Mouse (Mus musculus) frontal cortex, postnatal 36 days (tissue): ENCODE measurements around the gene Tchp.

Experiments used
- DNase-seq, 2 experiments: peaks; one replicate each; pipeline ENCODE4 v3.0.0; 2022; ENCODE audit warnings: low spot score in 2 of 2

Gene Tchp

DNA sequence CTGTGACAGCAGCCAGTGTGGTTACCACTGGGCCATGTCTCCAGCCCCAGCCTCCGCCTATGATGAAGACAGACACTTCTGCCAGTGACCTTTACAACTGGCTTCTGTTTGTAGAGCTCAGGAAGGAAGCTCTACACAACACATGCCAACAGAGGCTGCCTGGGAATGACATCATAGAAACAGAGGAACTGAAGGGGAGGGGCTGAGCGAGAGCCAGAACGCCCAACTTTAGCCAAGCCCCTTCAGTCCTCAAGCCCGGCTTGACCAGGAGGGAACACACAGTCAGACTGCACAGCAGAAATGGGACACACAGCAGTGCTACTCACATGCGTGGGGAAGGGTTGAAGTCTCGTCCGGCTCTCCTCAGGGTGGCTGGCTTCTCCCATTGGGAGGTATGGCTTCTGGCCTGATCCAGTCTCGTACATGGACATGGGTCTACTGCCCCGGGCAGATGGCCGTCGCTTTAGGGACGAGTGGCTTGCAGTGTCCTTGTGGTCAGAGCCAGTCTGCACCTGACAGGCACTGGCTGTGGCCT is 31.2 kb downstream of the Tchp start:
- DNase-seq = no peak

DNA sequence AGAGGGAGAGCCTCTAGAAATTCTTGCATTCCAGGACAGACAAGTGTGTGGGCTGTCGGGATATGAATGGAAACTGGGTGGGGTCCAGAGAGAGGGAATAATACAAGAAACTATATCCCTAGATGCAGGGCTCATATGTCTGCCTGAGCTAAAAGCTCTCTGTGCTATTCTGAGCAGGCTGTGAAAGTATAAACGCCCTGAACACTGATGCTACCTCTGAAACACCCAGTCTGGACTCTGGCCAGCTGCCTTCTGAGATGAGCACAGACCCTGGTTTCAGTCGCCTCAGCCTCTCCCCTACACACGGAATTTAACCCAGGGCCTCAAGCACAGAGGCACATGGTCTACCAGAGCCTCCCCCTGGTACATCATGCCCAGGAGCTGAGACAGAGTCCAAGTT is 33.0 kb downstream of the Tchp start:
- DNase-seq = no peak

DNA sequence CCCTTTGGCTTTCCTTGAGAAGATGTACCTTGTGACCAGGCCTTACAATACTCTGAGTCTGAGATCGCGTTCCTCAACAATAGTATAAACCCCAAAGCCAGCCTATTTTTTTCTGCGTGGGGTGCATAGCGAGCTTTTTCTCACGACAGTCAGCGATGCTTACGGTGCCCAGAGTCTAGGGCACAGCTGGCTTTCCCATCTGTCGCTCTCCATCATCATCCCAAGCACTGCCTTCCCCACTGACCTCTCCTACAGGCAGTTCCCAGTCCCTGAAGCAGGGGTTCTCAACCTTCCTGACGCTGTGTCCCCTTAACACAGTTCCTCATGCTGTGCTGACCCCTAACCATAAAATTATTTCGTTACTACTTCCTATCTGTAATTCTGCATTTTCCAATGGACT is 35.0 kb downstream of the Tchp start:
- no peak for DNase-seq

DNA sequence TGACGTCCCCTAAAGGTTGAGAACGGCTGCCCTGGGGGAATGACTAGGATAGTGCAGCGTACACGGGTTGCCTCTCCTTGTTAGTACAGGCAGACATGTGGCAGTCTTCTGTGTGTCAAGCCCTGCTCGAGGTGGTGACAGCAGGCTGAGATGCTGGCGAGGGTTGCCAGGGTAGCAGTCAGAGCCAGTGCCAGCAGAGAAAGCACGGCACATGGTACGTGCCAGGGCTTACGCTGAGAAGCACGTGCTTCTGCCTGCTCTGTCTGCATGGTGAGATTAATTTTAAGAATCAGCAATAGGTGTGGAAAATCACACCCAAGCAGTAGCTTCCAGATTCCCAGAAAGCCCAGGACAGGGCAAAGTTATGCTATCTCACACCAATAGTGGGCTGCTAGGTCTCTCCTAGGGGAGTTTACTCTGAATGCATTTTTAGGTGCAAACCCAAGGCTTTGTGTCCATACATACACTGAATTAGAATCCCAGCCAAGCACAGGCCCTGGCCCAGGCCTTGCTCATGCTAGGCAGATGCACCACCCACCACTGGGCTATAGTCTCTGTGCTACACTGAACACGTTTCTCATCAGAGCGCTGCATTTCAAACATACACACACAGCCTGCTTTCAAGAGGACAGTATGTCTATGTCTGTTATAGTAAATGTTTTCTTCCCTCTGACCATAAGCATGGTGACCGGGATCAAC is 35.6 kb downstream of the Tchp start:
- peak in 1 of 2 experiments; percentile 50 for DNase-seq

DNA sequence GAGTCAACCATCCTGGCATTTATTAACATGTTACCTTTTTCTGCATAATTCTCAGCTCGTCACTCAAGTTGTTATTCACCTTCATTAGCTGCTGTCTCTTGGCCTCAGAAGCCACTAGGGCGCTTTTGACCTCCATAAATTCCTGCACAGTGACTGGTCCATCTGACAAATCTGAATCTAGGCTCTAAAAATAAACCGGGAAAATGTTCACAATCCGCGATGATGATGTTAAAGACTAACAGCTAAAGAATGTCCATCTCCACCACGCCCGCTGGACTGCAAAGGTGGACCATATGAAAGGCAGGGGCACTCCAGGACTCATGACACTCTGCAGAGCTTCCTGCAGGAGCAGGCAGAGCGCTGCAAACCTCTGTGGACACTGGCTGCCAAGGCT is 36.1 kb downstream of the Tchp start:
- no peak for DNase-seq

DNA sequence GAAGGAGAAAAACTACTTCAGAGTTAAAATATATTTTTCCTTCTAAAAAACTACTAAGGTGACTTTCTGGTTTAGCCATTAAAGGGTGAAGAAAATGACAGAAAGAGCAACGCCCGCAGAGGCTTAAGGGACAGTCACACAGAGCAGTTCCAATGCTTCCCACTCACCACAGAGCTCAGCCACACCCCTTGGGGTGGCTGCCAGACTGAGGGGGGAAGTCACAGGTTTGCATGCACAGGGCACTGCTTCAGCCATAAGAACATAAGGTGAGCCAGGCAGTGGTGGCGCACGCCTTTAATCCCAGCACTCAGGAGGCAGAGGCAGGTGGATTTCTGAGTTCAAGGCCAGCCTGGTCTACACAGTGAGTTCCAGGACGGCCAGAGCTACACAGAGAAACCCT is 38.0 kb downstream of the Tchp start:
- no peak for DNase-seq

DNA sequence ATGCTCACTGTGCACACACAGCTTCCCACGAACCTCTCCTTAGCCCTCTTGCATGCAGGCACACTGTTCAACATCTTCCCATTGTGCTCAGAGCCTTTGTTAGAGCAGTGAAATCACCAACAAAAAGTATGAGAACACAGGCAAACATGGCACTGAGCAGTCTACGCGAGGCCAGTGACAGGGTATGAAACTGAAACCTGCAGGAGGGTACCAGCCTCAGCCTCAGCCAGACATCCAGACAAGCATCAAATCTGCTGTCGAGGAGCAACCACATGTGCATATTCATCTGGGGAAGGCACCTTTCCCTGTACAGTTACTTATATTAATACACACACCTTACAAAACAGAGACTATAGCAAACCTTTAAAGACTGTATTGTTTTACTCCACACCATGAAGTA is 39.3 kb downstream of the Tchp start:
- DNase-seq = no peak

DNA sequence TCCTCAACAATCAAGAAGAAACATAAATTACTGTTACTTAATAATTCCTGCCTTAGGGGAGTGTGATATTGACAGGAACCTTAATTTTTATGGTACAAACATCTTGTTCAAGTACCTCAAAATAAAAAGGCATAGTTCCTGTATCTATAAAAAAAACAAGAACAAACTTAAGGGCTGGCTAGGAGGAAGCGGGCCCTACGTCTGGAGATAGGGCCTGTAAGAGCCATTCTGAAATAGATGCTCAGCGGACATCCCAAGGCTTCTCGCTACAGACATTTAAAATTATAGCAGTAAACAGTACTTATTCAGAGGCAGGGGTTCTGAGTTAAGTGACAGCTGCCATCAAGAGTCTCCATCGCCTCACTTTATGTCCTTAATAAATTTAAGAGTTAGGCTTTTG is 40.0 kb downstream of the Tchp start:
- no peak for DNase-seq

DNA sequence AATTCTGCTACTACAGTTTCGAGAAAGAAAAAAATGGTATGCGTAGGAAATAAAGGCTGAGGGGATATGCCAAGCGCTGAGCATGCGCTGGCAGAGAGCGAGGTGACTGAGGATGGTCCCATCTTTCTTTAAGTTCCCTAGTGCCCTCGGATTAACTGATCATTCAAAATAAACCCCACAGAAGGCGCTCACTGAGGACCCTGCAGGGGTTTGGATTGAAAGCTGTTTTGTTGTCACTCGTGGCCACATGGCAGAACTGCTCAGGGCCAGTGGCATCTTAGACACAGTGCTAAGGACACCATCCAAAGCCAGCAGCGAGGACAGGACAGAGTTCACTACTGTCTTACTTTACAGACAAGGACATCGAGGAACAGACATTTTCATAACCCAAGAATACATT is 42.8 kb downstream of the Tchp start:
- no peak for DNase-seq

DNA sequence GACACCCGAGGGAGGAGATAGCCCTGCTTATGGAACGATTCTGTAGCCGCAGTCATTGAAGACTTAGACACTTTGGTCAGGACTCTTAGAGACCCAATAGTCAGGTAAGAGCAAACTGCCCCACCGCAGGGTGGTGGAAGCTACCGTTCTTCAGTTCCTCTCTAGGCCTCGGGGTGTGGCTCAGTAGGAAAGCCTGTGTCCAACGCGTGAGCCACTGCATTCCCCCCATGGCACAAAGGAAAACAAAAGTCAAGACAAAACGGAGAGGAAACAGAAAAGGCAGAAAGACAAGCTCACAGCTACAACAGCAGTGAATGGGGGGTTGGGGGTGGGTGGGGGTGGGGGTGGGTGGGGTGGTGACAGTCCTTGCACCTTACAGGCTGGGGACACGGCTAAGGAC is 44.8 kb downstream of the Tchp start:
- no peak for DNase-seq

DNA sequence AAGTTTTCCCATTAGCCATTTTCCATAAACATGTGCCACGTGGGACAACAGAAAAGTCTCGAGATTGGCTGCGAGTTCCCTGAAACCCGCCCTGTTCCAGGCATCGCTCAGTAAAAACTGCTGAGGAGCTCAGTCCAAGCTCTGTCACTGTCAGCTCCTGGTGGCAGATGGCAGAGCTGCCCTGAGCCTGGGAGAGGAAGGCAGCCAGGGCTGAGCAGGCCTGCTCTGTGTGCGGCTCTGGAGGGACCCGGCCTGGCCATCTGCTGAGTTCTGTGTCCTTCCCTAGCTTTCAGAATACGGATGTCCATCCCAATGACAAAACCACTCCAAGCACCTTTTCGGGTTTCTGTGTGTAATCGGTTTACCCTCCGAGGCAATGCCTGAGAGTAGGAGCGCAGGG is 45.8 kb downstream of the Tchp start:
- no peak for DNase-seq

DNA sequence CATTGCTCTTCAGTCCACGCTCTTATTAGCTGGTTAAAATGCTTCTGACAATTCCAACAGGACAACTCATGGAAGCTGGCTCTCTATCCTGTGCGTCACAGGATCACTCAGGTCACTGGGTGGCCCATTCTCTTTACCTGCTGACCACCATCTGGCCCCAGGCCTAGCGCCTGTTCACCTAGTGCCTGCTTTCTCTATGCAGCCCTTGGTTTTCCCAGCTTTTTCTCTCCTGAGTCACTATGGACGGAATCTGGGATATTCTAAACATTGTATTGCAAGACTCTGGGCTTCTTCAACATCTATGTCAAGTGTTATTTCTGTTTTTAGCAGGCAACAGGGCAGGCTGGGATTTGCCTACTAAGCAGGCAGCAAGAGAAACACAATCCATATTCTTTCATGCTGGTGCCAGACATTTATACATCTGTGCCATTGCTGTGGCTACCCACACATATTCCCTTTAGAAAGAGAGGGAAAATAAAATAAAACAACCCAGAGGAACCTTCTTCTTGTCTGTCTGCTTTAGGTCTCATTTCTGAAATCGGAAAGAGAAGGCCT is 52.1 kb downstream of the Tchp start:
- DNase-seq = no peak

DNA sequence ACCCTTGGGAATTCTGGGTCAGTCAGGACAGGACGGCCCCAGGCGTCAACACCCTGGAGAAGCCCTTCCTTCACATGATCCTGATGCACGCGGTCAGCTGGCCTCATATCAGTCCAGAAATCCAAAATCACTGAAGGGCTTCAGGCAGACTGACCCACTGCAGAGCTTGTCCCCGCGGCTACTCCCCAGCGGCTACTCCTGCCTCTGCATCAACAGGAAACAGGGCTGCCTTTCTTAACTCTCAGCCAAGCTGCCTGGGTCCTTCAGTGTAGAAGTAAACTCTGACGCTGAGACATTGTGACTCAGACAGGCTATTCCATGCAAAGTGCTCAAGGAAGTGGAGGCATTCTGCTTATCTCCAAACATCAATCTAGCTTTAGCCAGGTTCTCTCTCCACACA is 54.4 kb downstream of the Tchp start:
- DNase-seq = no peak

DNA sequence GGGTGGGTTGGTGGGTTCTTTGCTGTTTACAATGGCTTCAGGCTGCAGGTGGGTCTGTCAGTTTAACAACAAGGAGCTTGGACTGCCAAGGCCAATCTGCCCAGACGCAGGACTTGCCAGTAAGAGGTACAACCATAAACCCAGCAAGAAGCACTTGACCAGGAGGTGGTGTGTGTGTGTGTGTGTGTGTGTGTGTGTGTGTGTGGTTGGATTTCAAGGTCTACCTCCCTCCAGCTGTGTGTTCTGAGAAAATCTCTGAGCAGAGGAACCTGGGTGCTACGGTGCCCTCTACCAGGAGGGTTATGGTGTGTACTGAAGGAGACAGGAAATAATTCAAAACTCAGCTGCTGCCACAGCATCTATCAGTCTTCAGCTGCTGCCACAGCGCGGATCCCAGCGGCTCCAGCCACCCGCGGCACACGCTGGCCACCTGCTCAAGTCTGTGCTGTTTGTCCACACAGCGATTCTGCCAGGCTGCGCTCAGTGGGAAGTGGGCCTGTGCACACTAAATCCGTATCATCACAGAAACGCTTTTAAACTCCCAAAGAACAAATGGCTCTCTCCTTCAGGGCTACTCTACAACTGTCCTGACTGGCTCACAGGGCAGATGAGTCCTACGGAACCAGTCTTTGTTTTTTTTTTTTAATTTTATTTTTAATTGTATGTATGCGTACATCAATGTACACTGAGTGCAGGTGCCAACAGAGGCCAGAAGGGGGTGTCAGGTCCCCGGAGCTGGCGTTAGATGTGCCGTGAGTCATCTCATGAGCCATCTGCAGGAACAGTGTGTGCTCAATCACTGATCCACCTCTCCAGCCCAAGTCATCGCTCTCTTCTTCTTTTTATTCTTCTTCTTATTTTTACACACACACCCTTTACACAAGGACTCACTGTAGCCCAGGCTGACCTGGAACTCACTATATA is 57.5 kb downstream of the Tchp start:
- DNase-seq = no peak

DNA sequence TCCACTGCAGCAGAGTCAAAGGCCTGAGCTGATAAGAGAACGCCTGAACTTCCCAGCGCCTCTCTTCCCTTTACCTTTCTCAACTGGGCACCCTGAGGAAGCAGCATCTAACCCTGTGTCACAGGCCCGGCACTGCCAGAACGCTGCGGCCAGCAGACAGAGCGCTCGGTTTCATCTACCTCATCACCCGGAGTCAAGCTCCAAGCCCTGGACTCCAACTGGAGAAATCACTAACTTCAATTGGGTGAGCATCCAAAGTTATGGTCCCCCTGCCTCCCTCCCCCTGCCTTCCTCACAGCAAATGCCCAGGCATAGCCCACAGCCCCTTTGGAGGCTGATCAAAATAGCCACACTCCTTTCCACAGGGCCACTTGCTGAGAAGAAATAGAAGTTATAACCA is 59.1 kb downstream of the Tchp start:
- DNase-seq = no peak

DNA sequence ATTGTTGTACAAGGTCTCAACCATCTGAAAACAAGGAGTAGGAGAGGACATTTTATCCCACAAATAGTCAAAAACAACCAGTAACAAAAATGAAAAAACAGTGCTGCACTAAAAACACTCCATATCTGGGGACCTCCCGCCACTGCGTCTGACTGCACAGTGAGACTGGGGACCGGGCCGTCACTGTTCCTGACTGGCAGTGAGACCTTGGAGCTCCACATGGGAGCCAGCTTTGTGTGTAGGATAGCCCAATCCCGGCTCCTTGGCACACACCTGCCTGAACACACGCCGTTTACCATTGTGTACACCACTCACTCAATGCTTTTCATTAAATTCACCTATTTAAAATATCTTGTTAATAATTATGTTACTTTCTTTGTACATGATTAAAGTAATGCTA is 59.6 kb downstream of the Tchp start:
- no peak for DNase-seq

DNA sequence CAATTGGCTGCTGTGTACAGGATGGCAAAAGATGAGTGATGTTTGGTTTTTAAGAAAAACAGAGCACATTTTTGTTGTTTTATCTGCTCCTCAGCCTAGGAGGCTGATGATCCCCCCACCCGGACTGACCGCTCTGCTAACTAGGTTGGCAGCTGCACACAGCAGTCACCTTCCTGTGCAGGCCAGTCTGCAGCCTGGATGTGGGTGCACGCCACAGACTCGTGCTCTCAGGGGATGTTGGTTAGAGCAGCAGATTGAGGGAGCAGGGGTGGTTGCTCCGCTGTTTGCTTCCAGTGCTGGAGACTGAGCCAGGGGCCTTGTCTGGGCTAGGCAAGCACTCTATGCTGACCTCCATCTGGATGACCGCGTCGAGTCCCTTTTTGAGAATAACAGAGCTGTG is 62.2 kb downstream of the Tchp start:
- DNase-seq = no peak

DNA sequence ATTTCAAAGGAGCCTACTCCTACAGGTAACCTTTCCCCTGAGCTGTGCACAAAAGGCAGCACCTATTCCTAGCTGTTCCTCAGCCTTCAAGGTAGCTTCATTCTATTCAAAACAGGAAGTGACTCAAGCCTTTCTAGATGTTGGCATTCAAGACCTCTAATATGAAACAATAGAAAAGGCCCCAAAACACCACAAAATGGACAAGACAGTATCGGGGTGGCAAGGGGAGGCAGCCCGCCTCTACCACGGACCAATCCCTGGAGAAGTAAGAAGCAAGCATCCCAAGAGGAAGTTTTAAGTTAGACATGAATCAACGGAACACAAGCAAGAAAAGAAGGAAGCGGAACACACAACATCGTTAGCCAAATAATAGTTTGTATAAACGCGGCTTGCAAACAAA is 64.2 kb downstream of the Tchp start:
- DNase-seq = no peak
